Mouse (Mus musculus): ENCODE results near the gene Klf7.
A peak's percentile ranks its signal among the peaks of the same experiment; 100 is the strongest.

The Klf7 gene

GRCm38 (mm10) chr1:64105181-64105646 is 16.9 kb downstream of the Klf7 start:
- DNase-seq (ENCODE audit: low read depth, low spot score), result no peak

- DNase-seq (ENCODE audit: low read depth, low spot score), result no peak
Observed at GRCm38 (mm10) chr1:64104665-64105064, 17.4 kb downstream of the Klf7 start.

- DNase-seq (ENCODE audit: low read depth, low spot score), result no peak
Observed at GRCm38 (mm10) chr1:64101331-64101730, 20.8 kb downstream of the Klf7 start.

GRCm38 (mm10) chr1:64098800-64099199 is 23.3 kb downstream of the Klf7 start:
- no peak for DNase-seq (ENCODE audit: low read depth, low spot score)

- no peak for DNase-seq (ENCODE audit: low read depth, low spot score)
Observed at GRCm38 (mm10) chr1:64097640-64098287, 24.3 kb downstream of the Klf7 start.

GRCm38 (mm10) chr1:64093018-64093417 is 29.1 kb downstream of the Klf7 start:
- DNase-seq (ENCODE audit: low read depth, low spot score), result no peak

- DNase-seq (ENCODE audit: low read depth, low spot score), result no peak
Observed at GRCm38 (mm10) chr1:64091591-64091990, 30.5 kb downstream of the Klf7 start.

GRCm38 (mm10) chr1:64090566-64090965 is 31.5 kb downstream of the Klf7 start:
- no peak for DNase-seq (ENCODE audit: low read depth, low spot score)

- no peak for DNase-seq (ENCODE audit: low read depth, low spot score)
Observed at GRCm38 (mm10) chr1:64089691-64090090, 32.4 kb downstream of the Klf7 start.

- DNase-seq (ENCODE audit: low read depth, low spot score), result no peak
Observed at GRCm38 (mm10) chr1:64088604-64089320, 33.3 kb downstream of the Klf7 start.

- DNase-seq (ENCODE audit: low read depth, low spot score), result peak; percentile 97
Observed at GRCm38 (mm10) chr1:64087657-64088603, 34.2 kb downstream of the Klf7 start.

GRCm38 (mm10) chr1:64085875-64086274 is 36.2 kb downstream of the Klf7 start:
- no peak for DNase-seq (ENCODE audit: low read depth, low spot score)

- DNase-seq (ENCODE audit: low read depth, low spot score), result no peak
Observed at GRCm38 (mm10) chr1:64085361-64085760, 36.7 kb downstream of the Klf7 start.

GRCm38 (mm10) chr1:64084706-64085105 is 37.4 kb downstream of the Klf7 start:
- no peak for DNase-seq (ENCODE audit: low read depth, low spot score)

GRCm38 (mm10) chr1:64081791-64082190 is 40.3 kb downstream of the Klf7 start:
- DNase-seq (ENCODE audit: low read depth, low spot score), result no peak

GRCm38 (mm10) chr1:64081217-64081616 is 40.9 kb downstream of the Klf7 start:
- no peak for DNase-seq (ENCODE audit: low read depth, low spot score)

GRCm38 (mm10) chr1:64080263-64080662 is 41.8 kb downstream of the Klf7 start:
- peak; percentile 51 for DNase-seq (ENCODE audit: low read depth, low spot score)

- DNase-seq (ENCODE audit: low read depth, low spot score), result peak; percentile 98
Observed at GRCm38 (mm10) chr1:64078747-64079211, 43.3 kb downstream of the Klf7 start.

GRCm38 (mm10) chr1:64078011-64078746 is 43.9 kb downstream of the Klf7 start:
- DNase-seq (ENCODE audit: low read depth, low spot score), result peak; percentile 41

GRCm38 (mm10) chr1:64074051-64074450 is 48.0 kb downstream of the Klf7 start:
- no peak for DNase-seq (ENCODE audit: low read depth, low spot score)

GRCm38 (mm10) chr1:64070947-64071346 is 51.1 kb downstream of the Klf7 start:
- DNase-seq (ENCODE audit: low read depth, low spot score), result no peak

Data from brain, adult 2 months (tissue).